Mouse (Mus musculus) v-Abl transformed pro-B cells (cell line): ENCODE data around the gene Rps6kc1.

Source experiments
- in situ Hi-C, 2 experiments: fragments of 400-800 bp; cut with MboI; formaldehyde crosslinking; loops; one replicate each; pipeline ENCODE4 v1.15.1; 2025; ENCODE audit not compliant: unreplicated experiment in 2 of 2

Rps6kc1 gene

DNA sequence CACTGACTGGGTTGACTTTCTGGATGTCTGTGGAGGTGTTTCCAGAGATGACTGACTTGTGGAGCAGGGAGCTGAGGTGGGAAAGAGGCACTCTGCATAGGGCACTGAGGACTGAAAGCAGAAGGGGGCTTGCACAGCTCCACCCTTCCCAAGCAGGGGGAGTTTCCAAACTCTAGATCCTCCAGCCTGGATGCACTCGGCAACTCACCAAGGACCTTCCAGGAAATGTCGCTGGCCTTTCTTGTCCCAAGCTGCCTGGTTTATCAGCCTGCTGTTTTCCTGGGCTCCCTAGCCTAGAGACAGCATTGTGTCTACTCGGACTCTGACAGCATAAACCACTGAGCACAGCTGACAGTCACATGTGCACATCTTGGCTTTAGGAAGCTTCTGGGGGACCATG, 64.6 kb downstream of the Rps6kc1 start:
- in situ Hi-C loops: loop anchor here in 1 of 2 experiments (25.0 kb wide), 1 partner anchor 440 kb away; no protein-coding TSS in a partner anchor

DNA sequence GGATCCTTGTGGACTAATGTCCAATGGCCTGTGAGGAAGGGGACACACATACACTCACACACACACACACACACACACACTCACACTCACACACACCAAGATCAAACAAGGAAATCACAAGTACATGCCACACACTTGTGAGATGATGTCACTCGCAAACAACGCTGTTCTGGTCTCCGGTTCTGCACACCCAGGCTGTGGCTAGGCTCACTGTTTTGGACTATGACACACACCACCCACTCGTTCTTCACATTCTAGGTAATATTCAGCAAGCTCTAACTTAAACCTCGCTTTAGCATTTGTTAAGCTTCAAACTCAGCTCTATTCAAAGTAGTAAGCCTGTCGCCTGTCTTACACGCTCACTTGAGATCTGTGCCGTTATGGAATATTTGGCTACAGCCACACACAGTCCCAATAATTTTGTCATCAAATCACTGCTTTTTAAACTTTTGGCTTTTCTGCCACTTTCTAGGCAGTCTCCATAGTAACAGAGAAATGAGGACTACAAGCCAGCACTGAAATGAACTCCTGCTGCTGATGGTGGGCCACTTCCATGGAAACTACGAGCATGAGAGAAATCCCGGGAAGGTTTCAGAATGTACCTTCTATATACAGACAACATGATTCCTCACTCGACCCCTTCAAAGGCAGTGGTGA, 65.4 kb downstream of the Rps6kc1 start:
- in situ Hi-C loops: loop anchor here in 1 of 2 experiments (25.0 kb wide), 1 partner anchor 441 kb away; no protein-coding TSS in a partner anchor

DNA sequence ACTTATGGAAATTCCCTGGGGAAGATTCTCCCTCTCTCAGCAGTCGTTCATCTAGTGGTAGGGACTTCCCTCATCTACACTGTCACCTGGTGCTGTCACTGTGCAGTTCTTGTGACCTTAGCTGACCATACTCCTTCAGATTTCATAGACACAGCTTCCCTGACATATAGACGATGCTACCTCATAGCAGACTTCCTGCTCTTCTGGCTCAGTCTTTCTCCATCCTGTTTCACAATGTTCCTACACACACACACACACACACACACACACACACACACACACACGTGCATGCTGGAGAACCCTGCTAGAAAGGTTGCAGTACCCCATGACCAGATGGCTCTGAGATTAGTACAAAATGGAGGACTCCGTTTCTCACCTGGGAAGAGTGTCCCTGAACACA, 66.2 kb downstream of the Rps6kc1 start:
- in situ Hi-C loops: loop anchor here in 1 of 2 experiments (25.0 kb wide), 1 partner anchor 442 kb away; no protein-coding TSS in a partner anchor

DNA sequence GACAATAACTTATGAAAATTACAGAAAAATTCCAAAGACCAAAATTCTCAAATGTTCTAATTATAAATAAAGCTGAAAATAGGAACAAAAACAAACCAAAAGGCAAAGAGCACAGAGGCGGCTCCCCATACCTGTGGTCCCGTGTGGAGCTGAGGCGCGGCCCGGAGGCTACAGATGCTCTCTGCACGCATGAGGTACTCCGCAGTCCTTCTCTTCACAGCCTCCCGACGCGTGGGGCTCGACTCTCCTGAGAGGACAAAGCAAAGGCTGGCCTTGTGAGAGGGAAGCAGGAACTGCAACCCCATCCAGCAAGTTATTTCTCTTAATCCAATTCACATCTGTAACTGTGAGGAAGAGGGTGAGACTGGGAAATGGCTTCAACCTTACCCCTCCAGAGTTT, 67.2 kb downstream of the Rps6kc1 start:
- in situ Hi-C loops: loop anchor here in 1 of 2 experiments (25.0 kb wide), 1 partner anchor 443 kb away; no protein-coding TSS in a partner anchor

GRCm38 (mm10) chr1:190836046-190836445, 75.5 kb downstream of the Rps6kc1 start:
- in situ Hi-C loops: loop anchor here (10.0 to 25.0 kb wide), 2 partner anchors 449 to 451 kb away; no protein-coding TSS in a partner anchor

GRCm38 (mm10) chr1:190834201-190834907, 77.2 kb downstream of the Rps6kc1 start:
- in situ Hi-C loops: loop anchor here (5.0 to 25.0 kb wide), 3 partner anchors 53 to 453 kb away; no protein-coding TSS in a partner anchor

DNA sequence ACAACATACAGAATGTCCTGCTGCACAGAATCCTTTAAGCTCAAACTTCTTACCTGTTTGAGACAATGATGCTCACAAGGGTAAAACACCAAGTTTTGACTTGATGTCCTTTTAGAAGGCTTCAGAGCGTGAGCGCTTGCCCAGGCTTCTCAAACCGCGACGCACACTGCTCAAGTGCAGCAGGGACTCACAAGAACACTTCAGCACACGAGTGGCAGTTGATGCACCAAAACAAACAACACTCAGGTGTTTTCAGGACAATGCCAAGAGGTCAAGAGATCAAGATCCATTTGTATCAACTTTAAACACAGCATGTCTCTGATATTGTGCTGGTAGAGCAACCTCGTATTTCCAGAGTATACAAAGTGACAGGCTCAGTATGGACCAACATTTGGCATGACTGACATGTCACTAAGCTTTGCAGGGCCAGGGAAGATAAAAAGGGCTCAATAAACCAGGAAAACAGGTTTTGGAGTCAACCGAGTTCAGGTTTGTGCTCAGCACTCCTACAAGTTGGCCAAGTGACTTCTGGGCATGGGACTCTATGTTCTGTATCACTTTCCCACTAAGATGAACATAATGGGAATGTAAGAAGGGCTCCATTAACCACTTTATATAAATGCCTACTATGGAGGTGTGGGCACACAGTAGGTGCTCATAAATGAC, 78.5 kb downstream of the Rps6kc1 start:
- in situ Hi-C loops: loop anchor here (5.0 to 25.0 kb wide), 3 partner anchors 54 to 454 kb away; no protein-coding TSS in a partner anchor

GRCm38 (mm10) chr1:190831839-190832497, 79.6 kb downstream of the Rps6kc1 start:
- in situ Hi-C loops: loop anchor here (5.0 to 25.0 kb wide), 3 partner anchors 55 to 455 kb away; no protein-coding TSS in a partner anchor

- in situ Hi-C loops: loop anchor here in 1 of 2 experiments (25.0 kb wide), 1 partner anchor 461 kb away; no protein-coding TSS in a partner anchor
Measured at GRCm38 (mm10) chr1:190826486-190827034, 85.0 kb downstream of the Rps6kc1 start.

DNA sequence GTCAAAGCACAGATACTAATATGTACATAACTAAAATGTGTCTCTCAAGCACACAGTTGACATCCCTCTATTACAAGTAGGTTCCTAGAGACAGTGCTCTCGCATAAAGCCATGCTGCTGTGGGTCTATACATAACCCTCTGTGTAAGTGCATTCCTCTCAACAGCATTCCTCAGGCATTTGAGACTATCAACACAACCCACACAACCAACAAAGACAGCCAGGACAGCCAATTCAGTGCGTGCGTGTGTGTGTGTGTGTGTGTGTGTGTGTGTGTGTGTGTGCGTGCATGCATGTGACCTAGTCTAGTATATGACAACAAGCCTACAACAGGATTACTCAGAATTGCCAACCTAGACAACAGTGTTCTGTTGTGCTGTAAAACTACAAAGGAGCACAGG, 87.8 kb downstream of the Rps6kc1 start:
- in situ Hi-C loops: no loop called here

GRCm38 (mm10) chr1:190816141-190816540, 95.4 kb downstream of the Rps6kc1 start:
- in situ Hi-C loops: no loop called here

- in situ Hi-C loops: no loop called here
Measured at GRCm38 (mm10) chr1:190810408-190810807, 101.2 kb downstream of the Rps6kc1 start.

- in situ Hi-C loops: no loop called here
Measured at GRCm38 (mm10) chr1:190808766-190809221, 102.8 kb downstream of the Rps6kc1 start.

- in situ Hi-C loops: no loop called here
Measured at GRCm38 (mm10) chr1:190806817-190807216, 104.8 kb downstream of the Rps6kc1 start.

- in situ Hi-C loops: loop anchor here (10.0 to 25.0 kb wide), 4 partner anchors 904 to 1111 kb away; partner anchors contain the start of gene Cenpf (in 1 of the 2)
Measured at GRCm38 (mm10) chr1:190798668-190799067, 112.9 kb downstream of the Rps6kc1 start.

DNA sequence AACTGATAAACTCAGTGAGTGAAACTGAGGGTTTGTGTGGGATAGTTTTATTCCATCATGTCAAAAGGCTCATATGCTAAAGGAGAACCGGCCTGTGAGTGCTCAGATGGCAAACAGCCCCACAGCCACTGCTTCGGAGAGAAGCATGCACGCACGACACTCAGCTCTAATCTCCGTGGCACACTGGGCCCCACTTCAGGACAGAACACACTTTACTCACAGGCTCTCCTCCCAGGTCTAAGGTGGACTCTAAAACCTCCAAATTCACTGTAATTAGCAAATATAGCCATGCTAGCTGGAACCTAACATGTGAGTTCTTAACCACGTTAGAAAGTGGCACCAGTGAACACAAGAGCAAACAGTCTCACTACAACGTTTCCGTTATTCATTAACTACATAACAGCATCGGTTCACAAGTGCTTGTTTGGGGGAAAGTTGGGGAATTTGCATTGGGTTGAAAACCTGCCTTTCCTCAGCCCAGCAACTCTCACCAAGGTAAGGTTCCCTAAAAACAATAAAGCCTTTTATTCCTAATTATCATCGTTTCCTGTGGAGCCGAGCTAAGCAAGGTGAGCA, 114.0 kb downstream of the Rps6kc1 start:
- in situ Hi-C loops: loop anchor here (10.0 to 25.0 kb wide), 4 partner anchors 903 to 1110 kb away; partner anchors contain the start of gene Cenpf (in 1 of the 2)

DNA sequence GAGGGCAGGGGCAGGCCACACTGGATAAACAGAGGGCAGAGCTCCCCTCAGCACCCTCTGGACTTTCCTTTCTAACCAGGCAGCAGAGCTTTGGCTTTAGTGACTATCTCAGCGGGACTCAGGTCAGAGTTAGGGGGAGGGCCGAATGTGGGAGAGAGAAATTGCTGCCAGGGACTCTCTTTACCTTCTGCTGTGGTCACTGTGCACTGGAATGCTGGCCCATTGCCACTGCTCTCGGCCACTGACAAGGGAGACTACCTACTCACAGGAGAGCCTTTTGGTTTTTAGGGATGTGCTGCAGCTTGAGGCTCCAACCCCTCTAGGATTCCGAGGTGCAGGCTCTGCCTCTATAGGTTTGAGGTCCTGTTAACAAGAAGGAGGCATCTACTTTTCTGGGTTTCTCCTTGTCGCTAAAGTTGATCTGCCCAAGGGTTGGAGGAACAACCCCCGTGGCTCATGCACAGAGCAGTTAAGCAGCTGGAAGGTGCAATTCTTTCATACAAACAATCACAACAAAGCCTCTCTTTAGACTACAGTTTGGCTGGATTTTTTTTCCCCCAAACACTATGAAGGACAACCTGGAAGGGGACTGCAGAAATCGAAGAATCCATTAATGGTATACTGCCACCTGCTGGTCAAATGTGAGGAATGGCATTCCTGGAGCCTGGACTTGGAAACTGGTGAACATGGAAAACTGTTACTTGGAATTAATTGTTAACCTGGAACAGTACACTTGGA, 114.7 kb downstream of the Rps6kc1 start:
- in situ Hi-C loops: loop anchor here (10.0 to 25.0 kb wide), 4 partner anchors 902 to 1110 kb away; partner anchors contain the start of gene Cenpf (in 1 of the 2)

GRCm38 (mm10) chr1:190791638-190792037, 119.9 kb downstream of the Rps6kc1 start:
- in situ Hi-C loops: loop anchor here (10.0 to 25.0 kb wide), 4 partner anchors 897 to 1104 kb away; partner anchors contain the start of gene Cenpf (in 1 of the 2)
